Mouse (Mus musculus) erythroblast, embryonic 14.5 days (primary cell): ENCODE measurements around the gene Mad2l2.

Experiments
- GATA1 ChIP-seq: IDR thresholded peaks from 2 replicates; pipeline ENCODE4 v1.6.1; 2012; ENCODE audit warnings: low read length, inconsistent platforms, mixed read lengths
- TAL1 ChIP-seq: IDR thresholded peaks from 3 replicates; pipeline ENCODE4 v1.6.1; 2012; ENCODE audit warnings: low read length, inconsistent platforms, mixed read lengths

GRCm38 (mm10) chr4:148085907-148086305 lies 44.3 kb upstream of the Mad2l2 start:
- no peak for TF ChIP-seq GATA1
- TF ChIP-seq TAL1: no peak
